Mouse (Mus musculus) cerebellum, postnatal 14 days (tissue): ENCODE data around the gene Mgme1.

ENCODE experiments used
- DNase-seq, 2 experiments: peaks; one replicate each; pipeline ENCODE4 v3.0.0; 2021; ENCODE audit warnings: mixed read lengths in 2 of 2

Gene Mgme1

GRCm38 (mm10) chr2:144264398-144265119, 5.9 kb upstream of the Mgme1 start:
- DNase-seq, result no peak

- DNase-seq, result no peak
Measured at GRCm38 (mm10) chr2:144265120-144265488, 5.4 kb upstream of the Mgme1 start.

- DNase-seq, result no peak
Measured at GRCm38 (mm10) chr2:144265916-144266683, 4.4 kb upstream of the Mgme1 start.

- no peak for DNase-seq
Measured at GRCm38 (mm10) chr2:144267004-144267730, 3.3 kb upstream of the Mgme1 start.

GRCm38 (mm10) chr2:144267731-144268015, 2.8 kb upstream of the Mgme1 start:
- DNase-seq, result no peak

GRCm38 (mm10) chr2:144268446-144269305, 1.8 kb upstream of the Mgme1 start:
- DNase-seq, result no peak

DNA sequence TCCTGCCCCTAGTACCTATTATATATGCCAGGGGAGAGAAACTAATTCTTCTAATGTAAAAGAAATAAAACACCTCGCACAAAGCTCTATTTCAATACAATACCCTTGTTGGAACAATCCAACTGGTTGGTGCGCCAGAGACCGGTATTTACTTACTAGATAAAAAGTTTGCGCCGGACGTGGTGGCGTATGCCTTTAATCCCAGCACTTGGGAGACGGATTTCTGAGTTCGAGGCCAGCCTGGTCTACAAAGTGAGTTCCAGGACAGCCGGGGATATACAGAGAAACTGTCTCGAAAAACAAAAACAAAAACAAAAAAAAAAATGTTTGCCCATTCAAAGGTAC, 1.2 kb upstream of the Mgme1 start:
- no peak for DNase-seq

- DNase-seq, result no peak
Measured at GRCm38 (mm10) chr2:144269679-144270475, 586 bp upstream of the Mgme1 start.

DNA sequence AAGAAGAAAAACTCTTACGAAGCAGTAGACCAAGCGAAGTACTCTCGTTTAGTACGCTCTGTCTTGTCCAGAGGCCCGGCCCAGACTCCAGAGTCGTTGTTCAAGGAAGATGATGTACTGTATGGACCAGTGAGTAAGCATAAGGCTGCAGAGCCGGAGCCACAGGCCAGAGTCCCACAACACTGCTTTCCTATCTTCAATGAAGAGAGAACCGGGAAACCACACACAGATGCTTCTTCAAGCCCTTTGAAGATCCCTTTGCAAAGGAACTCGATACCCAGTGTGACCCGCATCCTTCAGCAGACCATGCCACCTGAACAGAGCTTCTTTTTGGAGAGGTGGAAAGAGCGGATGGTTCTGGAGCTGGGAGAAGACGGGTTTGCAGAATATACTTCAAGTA, 1.6 kb downstream of the Mgme1 start:
- DNase-seq, result no peak

- DNase-seq, result no peak
Measured at GRCm38 (mm10) chr2:144274741-144275140, 4.3 kb downstream of the Mgme1 start.

DNA sequence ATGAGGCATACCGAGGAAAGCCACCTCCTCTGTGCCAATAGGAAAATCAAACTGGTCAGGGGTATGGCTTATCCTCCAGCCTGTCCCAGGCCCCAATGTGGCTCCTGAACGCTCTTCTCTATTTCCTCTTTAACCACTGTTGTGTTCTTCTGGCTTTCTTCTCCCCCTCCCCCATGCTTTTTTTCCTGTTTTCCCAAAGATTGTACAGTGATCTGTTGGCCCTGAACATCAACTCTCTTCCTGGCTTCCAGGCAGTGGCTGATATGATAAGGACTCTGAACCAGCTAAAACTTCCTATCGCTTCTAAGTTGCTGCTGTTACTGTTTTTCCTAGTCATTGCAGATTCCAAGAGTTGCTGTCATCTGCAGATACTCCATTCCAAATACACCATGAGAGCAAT, 6.4 kb downstream of the Mgme1 start:
- no peak for DNase-seq

DNA sequence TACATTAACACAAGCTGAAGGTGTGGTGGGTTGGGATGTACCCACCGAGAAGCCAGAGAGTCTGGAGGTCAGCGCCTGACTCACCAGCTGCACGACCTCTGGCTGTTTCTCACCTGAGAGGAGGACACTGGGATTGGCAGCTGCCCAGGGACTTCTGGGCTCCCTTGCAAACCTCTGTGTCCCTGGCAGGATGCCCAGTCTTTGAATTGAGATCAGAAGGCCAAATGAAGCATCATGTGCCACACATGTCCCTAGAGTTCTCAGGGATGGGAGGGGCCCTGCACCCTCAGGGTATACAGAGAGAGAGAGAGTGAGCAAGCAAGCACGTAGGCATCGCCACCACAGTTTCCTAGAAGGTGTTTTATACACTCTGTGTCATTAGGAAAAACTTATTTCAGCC, 9.3 kb downstream of the Mgme1 start:
- DNase-seq, result peak; percentile 18 to 42

DNA sequence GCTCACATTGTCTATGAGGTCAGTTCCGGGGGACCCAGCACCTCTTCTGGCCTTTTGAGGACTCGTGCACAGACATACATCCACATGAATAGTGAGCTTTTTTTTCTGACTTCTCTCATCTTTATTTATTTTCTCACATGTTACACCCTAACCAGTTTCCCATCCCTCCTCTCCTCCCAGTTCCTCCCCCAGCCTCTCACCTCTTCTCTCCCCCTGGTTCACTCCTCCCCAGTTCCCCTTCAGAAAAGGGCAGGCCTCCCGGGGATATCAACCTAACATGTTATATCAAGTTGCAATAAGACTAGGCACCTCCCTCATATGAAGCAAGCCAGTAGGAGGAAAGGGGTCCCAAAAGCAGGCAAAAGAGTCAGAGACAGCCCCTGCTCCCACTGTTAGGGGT, 10.1 kb downstream of the Mgme1 start:
- DNase-seq, result no peak

DNA sequence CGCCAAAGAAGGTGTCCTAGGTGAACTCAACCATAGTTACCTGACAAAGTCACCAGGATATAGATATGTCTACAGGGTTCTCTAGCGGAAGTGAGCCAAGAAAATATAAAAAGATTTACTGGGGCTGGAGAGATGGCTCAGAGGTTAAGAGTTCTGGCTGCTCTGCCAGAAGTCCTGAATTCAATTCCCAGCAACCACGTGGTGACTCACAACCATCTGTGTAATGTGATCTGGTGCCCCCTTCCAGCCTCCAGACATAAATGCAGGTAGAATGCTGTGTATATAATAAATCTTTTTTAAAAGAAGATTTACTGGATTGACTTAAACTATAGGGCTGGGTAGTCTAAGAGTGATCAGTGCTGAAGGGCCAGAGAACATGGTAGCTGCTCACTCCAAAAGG, 11.0 kb downstream of the Mgme1 start:
- no peak for DNase-seq

DNA sequence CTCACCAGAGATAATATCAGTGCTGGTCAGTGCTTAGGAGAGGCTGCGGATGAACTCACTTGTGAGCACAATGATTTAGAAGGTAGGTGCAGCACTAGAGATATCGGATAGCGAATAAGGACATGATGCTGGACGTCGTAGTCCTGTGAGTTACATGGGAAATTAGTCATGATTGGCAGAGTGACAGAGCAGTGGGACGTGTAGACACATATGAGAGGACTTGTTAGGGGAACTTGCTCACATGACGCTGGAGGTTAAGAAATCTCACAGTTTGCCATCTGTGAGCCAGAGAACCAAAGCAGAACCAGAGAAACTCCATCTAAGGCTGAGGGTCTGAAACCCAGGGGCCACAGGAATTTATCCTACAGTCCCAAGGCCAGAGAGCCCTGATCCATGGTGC, 19.9 kb downstream of the Mgme1 start:
- DNase-seq, result no peak

DNA sequence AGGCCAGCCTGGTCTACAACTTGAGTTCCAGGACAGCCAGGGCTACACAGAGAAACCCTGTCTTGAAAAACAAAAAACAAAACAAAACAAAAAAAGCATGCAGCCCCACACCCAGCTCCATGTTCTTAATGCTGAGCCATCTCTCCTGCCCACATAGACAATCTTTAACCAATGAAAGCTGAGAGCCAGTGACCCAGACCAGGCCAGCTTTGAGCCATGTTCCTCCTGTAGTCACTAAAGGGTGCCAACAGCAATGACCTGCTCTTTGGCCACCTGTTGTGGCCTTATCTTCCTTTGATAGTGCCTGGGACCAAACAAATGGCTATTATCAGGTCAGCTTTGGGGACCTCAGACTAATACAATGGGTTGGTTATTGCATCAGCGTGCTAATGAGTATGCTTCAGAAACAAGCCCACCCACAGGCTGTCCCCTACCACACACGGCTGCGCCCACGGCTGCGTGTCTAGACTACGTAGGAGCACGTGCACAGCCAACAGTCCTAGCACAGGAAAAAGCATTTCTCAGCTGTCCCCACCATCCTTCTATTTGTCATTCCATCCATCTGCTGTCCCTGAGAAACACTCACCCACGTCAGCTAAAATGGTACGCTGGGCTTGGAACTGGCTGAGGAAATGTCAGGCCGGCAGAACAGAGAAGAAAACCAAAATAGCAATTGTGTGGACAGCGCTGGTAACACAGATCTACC, 21.3 kb downstream of the Mgme1 start:
- no peak for DNase-seq

DNA sequence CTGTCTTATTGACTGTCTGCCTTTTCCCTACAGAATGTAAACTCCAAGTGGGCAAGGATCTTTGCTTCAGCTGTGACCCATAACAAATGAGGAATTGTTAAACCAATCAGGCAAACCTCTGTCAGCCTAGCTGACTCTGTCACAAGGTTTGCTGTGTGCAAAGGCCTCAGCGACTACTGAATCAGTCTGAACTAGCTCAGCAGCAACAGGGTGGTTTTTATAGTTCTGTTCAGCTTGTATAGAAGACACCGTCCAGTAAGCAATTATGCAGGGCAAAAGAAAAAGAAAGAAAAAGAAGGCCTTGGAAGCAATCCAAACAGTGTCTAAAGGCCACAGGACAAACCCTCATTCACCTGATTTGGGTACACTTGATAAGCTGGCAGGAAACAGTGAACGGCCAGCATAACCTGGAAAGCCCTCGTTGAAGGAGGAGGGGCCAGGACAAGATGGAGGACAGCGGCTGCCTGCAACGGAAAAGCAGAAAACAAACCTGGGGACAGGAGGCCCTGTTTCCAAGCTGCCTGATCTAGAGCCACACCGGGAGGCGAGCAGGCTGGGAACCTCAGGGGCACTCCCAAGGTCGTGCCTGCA, 24.8 kb downstream of the Mgme1 start:
- DNase-seq, result no peak

DNA sequence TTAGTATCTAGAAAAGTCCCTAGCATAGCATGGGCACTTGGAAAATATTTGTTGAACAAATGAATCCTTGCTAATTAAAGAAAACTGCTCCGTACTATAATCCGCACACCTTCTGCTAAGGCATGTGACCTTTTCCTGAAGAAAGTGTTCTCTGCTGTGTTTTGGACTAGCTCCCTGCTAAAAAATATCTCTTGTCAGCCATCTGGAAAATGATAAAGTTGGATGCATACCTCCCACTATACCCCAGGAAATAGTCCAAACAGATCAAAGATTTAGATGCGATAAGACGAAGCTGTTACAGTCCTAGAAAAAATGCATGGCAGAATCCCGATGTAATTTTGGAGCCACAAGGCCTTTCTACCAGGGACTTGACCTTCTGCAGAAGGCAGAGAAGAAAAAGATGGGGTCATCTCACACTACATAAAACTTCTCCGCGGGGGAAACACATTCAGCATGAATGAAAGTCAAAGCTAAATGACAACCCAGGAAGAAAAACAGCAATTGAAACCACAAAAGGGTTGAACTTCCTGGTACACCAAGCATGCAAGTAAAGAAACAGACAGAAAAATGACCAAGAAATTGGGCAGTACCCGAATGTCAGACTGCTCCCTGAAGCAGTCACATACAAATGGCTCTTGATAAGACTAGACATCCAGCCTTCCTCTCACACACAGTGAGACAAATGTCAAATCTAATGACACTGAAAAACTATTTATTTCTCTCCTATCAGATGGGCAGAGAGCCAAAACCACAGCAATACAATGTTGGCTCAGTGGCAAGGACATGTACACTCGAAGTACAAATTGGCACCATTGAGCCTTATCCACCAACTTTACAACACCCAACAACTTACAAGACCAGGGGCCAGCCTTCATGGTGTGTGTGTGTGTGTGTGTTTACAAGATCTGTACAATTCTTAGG, 29.5 kb downstream of the Mgme1 start:
- no peak for DNase-seq

DNA sequence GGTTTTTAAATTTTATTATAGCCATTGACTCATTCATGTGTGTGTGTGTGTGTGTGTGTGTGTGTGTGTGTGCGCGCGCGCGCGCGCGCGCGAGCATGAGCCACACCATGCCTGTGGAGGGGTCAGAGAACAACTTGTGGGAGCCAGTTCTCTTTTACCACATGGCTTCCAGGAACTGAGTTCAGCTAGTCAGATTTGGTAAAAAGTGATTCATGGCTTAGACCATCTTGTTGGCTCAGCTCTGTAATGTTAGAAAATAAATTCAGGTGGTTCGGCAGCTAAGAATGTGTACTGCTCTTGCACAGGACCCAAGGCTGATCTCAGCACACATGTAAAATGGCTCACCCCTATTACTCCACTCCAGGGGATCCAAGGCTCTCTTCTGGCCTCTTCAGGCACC, 30.6 kb downstream of the Mgme1 start:
- no peak for DNase-seq

DNA sequence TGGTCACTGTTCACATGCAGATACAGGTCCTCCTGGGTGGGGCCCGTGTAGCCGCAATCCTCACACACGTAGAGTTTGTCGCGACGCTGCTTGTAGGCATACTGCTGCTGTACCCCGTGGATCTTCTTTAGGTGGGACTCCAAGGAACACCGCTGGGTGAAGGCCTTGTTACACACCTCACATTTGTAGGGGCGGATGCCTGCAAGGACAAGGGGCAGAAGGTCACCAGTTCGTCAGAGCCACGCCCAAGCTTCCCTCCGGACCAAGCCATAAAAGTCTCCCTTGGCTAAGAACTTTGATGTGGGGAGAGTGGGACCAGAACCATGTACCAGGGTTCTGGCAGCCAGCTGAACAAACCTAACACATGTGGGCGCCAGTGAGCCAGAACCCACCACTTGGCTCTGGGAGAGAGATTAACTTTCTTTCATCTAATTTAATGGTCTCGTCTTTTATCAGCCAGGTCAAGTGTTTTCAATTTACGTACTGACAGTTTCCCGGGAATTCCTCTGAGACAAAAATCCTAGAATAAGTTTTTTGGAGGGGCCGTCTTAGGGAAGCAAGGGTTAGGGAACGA, 35.3 kb downstream of the Mgme1 start:
- DNase-seq, result no peak
